In the genomic region with DNA sequence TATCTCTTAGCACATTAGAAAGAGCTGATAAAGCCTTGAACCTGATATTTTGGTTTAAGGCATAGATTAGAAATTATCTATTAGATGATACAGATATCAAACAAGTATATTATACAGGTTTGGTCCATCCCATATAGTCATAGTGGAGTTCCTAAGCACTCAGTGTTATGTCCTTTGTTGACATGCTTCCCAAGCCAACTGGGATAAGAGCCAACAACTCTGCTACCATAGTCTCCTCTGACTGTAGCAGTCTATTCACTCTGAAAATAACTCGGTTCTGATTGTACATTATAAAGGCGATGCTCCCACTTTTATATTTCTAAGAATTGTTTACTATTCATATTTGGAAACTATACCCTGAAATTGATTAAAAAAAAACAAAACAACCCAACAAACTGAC, we compare ENCODE assay signal across 12 mouse cellular contexts.
DNase-seq lines count a peak whose midpoint lies in the region.
"Had no signal": no experiment of that assay in that cellular context is flagged by ENCODE, and none has a peak within 500 bp of the region (broad histone marks: within the 10 kb centered on the region; RNA-seq: fewer than 3 reads in every experiment).

No protein-coding gene starts in this region.

- DNase-seq in gastrocnemius, adult 18-20 months (ENCODE audit: low spot score), result peak; percentile 2
- DNase-seq in gastrocnemius, postnatal 14 days, result no peak
- DNase-seq in heart, adult 9 months (ENCODE audit: low spot score in 2 of 2), result peak; percentile 11 to 27
- no peak for DNase-seq in heart, postnatal 25 days (ENCODE audit: low spot score)
- DNase-seq in heart, postnatal 10 days, result peak; percentile 59 to 61
- peak; percentile 5 to 16 for DNase-seq in heart, postnatal 36 days
- DNase-seq in adrenal gland, postnatal 4 days (ENCODE audit: low spot score in 2 of 2), result no peak
- DNase-seq: adrenal gland, adult 2 months; adrenal gland, postnatal 25 days; gastrocnemius, adult 2 months; gastrocnemius, postnatal 36 days; kidney, adult 2 months had no signal

- intact Hi-C loops in gastrocnemius, postnatal 14 days (cut with DNase I; ENCODE audit: low total_unique reads), result no loop called here
- intact Hi-C loops in heart, postnatal 25 days (cut with DNase I), result no loop called here
- intact Hi-C loops in heart, postnatal 10 days (cut with DNase I), result no loop called here
- intact Hi-C loops in heart, postnatal 36 days (cut with DNase I), result no loop called here

Comparison
In these comparisons a context has a peak if more than half of its experiments do, and no peak if none do; other contexts are left out.
1. DNase-seq: peak in gastrocnemius, adult 18-20 months (single experiment), heart, adult 9 months (2 of 2), heart, postnatal 10 days (2 of 2) and heart, postnatal 36 days (2 of 2); none in gastrocnemius, postnatal 14 days (single experiment), heart, postnatal 25 days (single experiment) and adrenal gland, postnatal 4 days (0 of 2).